Mouse (Mus musculus): ENCODE data around the gene Zbtb21. TPM values are rescaled to one million over a fixed set of nuclear protein-coding genes. Genes with fewer than 3 reads are reported as not detected.
A peak's percentile ranks its signal among the peaks of the same experiment; 100 is the strongest.

Gene Zbtb21
- polyA plus RNA-seq, 1 experiment from 2014 or later, result 14.9 TPM

GRCm38 (mm10) chr16:97935815-97936214 lies 26.6 kb downstream of the Zbtb21 start:
- 84% methylated on average over 3 of the region's 3 CpGs for WGBS
- Histone ChIP-seq H3K4me3 (no peak overlapping the region), H3K27me3 (replicated peaks) (no peaks in the 10 kb centered on the region), H3K27ac (no peak overlapping the region), H3K9ac (no peak overlapping the region), H3K4me2 (no peak overlapping the region), H3K36me3 (replicated peaks) (no peaks in the 10 kb centered on the region), H3K4me1 (no peaks in the 10 kb centered on the region), H3K9me3 (no peaks in the 10 kb centered on the region)
- no peak for ATAC-seq (replicated peaks)

DNA sequence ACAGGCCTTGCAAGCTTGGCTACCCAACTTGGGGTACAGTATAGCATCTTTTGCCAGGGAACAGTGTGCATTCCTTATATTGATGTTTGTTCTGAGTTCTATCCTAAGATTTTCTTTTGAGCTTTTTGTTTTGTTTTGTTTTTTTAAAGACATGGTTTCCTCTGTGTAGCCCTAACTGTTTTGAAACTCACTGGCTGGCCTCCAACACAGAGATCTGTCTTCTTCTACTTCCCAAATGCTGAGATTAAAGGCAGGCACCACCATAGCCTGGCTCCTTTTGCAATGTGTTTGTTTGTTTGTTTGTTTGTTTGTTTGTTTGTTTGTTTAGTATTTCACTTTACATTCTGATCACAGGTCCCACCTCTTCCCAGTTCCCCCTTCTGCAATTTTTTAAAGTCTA lies 32.2 kb downstream of the Zbtb21 start:
- Histone ChIP-seq H3K9ac (no peak overlapping the region), H3K4me2 (no peak overlapping the region), H3K4me1 (no peaks in the 10 kb centered on the region), H3K27me3 (replicated peaks) (no peaks in the 10 kb centered on the region), H3K27ac (no peak overlapping the region), H3K9me3 (no peaks in the 10 kb centered on the region), H3K4me3 (no peak overlapping the region), H3K36me3 (replicated peaks) (no peaks in the 10 kb centered on the region)
- ATAC-seq (replicated peaks), result no peak

GRCm38 (mm10) chr16:97929520-97929919 lies 32.9 kb downstream of the Zbtb21 start:
- Histone ChIP-seq H3K27me3 (replicated peaks) (no peaks in the 10 kb centered on the region), H3K4me1 (no peaks in the 10 kb centered on the region), H3K4me3 (no peak overlapping the region), H3K9me3 (no peaks in the 10 kb centered on the region), H3K4me2 (no peak overlapping the region), H3K36me3 (replicated peaks) (no peaks in the 10 kb centered on the region), H3K27ac (no peak overlapping the region), H3K9ac (no peak overlapping the region)
- WGBS, result 69% methylated on average over 1 of the region's 1 CpGs
- no peak for ATAC-seq (replicated peaks)

DNA sequence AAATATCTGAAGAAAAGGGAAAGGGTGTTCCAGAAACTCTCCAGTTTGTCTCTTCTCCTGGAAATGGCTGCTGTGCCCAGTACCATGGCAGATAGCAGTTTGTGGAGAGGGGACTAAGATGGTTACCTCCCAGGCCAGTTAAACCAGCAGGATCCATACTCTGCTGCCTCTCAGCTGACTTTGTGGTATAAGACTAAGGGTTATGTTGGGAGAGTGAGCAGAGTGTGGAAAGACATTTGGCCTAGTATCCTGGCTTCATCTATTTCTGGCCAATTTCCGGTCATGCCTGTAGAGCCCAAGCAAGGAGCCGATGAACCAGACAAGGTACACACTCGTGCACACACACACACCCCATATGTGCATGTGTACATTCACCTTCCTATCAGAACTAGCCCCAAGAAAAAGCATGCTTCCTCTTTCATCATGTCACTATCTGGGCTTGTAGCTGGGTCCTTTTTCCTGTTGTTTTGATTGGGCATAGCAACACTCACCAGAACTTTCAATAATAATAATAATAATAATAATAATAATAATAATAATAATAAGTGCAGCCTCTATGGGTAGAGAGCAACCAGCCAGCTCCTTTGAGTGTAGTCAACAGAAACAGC lies 35.0 kb downstream of the Zbtb21 start:
- H3K4me3 ChIP-seq, result no peak overlapping the region
- no peak overlapping the region for H3K4me2 ChIP-seq
- no peaks in the 10 kb centered on the region for H3K9me3 ChIP-seq
- H3K9ac ChIP-seq, result no peak overlapping the region
- no peak for ATAC-seq (replicated peaks)
- H3K36me3 ChIP-seq (replicated peaks), result no peaks in the 10 kb centered on the region
- 83% methylated on average over 3 of the region's 3 CpGs for WGBS
- H3K27ac ChIP-seq, result no peak overlapping the region
- H3K4me1 ChIP-seq, result no peaks in the 10 kb centered on the region
- H3K27me3 ChIP-seq (replicated peaks), result no peaks in the 10 kb centered on the region

DNA sequence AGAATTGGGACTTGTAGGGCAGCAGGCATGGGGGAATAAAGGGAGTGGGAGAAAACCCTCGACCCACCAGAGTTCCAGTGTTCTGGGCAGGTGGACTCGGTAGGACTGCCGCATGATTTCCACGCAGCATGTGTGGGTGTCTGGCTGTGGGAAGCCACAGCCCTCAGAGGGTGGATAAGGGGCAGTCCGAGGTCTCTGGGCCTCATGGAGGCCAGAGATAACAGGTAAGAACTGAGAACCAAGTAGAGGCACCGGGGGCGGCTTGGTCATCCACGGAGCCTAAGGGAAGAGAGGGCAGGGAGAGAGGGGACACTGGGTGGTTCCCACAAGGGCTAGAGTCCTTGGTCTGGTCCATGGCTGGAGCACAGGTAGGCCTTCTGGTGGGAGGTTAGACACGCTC lies 36.0 kb downstream of the Zbtb21 start:
- Histone ChIP-seq H3K27me3 (replicated peaks) (no peaks in the 10 kb centered on the region), H3K27ac (no peak overlapping the region), H3K4me2 (no peak overlapping the region), H3K36me3 (replicated peaks) (no peaks in the 10 kb centered on the region), H3K4me1 (peaks cover 5% of the 10 kb centered on the region), H3K9me3 (no peaks in the 10 kb centered on the region), H3K9ac (no peak overlapping the region), H3K4me3 (no peak overlapping the region)
- WGBS, result 85% methylated on average over 9 of the region's 9 CpGs
- ATAC-seq (replicated peaks), result no peak

DNA sequence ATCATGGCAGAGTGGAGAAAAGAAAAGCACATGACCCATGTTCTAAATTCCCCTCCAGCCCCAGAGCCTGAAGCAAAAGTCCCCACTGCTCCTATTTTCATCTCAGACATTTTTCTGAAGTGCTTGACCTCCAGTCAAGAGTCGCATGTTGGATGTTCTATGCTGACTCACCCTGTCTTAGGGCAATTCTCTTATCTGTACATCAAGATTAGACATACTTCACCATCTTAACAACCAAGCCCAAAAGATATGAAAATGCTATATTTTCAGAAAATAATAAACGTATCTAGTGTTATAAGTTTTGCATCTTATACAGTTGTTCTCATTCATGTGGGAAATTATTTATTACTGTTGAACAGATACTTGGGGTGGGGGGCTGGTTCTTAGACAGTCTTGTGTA lies 36.7 kb downstream of the Zbtb21 start:
- Histone ChIP-seq H3K9ac (no peak overlapping the region), H3K27me3 (replicated peaks) (no peaks in the 10 kb centered on the region), H3K4me3 (no peak overlapping the region), H3K36me3 (replicated peaks) (no peaks in the 10 kb centered on the region), H3K9me3 (no peaks in the 10 kb centered on the region), H3K4me2 (no peak overlapping the region), H3K27ac (no peak overlapping the region), H3K4me1 (peaks cover 11% of the 10 kb centered on the region)
- ATAC-seq (replicated peaks), result no peak
- WGBS, result 81% methylated on average over 2 of the region's 2 CpGs

- ATAC-seq (replicated peaks), result no peak
- no peak overlapping the region for H3K9ac ChIP-seq
- H3K4me3 ChIP-seq, result no peak overlapping the region
- no peaks in the 10 kb centered on the region for H3K36me3 ChIP-seq (replicated peaks)
- H3K4me1 ChIP-seq, result peaks cover 12% of the 10 kb centered on the region
- 80% methylated on average over 1 of the region's 1 CpGs for WGBS
- H3K27me3 ChIP-seq (replicated peaks), result no peaks in the 10 kb centered on the region
- H3K27ac ChIP-seq, result no peak overlapping the region
- H3K4me2 ChIP-seq, result no peak overlapping the region
- no peaks in the 10 kb centered on the region for H3K9me3 ChIP-seq
Measured at GRCm38 (mm10) chr16:97923700-97924099, 38.7 kb downstream of the Zbtb21 start.

GRCm38 (mm10) chr16:97922779-97923126 lies 39.7 kb downstream of the Zbtb21 start:
- no peaks in the 10 kb centered on the region for H3K27me3 ChIP-seq (replicated peaks)
- ATAC-seq (replicated peaks), result no peak; the same call in 1 of the 2 replicates
- WGBS, result 1% methylated on average over 9 of the region's 9 CpGs

GRCm38 (mm10) chr16:97921961-97922778 lies 40.3 kb downstream of the Zbtb21 start:
- H3K4me1 ChIP-seq, result peaks cover 12% of the 10 kb centered on the region
- peak overlapping the region; percentile 81 for H3K9ac ChIP-seq
- peak overlapping the region; percentile 80 for H3K4me2 ChIP-seq
- H3K27me3 ChIP-seq (replicated peaks), result no peaks in the 10 kb centered on the region
- peak overlapping the region; percentile 81 for H3K27ac ChIP-seq
- H3K36me3 ChIP-seq (replicated peaks), result no peaks in the 10 kb centered on the region
- peak overlapping the region; percentile 91 for H3K4me3 ChIP-seq
- ATAC-seq (replicated peaks), result peak; percentile 93
- no peaks in the 10 kb centered on the region for H3K9me3 ChIP-seq
- WGBS, result under 1% methylated on average over 74 of the region's 75 CpGs

More at GRCm38 (mm10) chr16:97922779-97923126, 39.7 kb downstream of the Zbtb21 start:
- peak overlapping the region; percentile 81 for H3K9ac ChIP-seq
- peak overlapping the region; percentile 80 for H3K4me2 ChIP-seq
- no peaks in the 10 kb centered on the region for H3K36me3 ChIP-seq (replicated peaks)
- H3K27ac ChIP-seq, result peak overlapping the region; percentile 81
- H3K4me1 ChIP-seq, result peaks cover 12% of the 10 kb centered on the region
- peak overlapping the region; percentile 91 for H3K4me3 ChIP-seq
- H3K9me3 ChIP-seq, result no peaks in the 10 kb centered on the region

DNA sequence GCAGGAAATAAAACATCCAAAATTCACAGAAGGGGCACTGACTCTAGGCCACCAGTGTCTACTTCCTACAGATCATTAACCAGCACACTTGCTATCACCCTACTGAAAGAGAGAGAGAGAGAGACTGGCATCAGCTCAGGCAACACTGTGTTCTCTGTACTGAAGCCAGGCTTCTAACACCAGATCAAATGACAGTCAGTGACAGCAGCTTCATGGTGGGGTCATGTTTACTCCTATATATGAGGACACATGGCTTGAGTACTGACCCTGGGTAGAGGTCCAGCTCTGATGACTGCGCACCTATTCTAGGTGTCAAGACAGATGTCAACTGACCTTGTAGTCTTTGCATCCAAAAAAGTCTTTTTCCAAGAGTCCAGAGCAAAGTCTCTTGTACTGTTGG lies 41.8 kb downstream of the Zbtb21 start:
- Histone ChIP-seq H3K9ac (no peak overlapping the region), H3K27me3 (replicated peaks) (no peaks in the 10 kb centered on the region), H3K9me3 (no peaks in the 10 kb centered on the region), H3K36me3 (replicated peaks) (no peaks in the 10 kb centered on the region), H3K4me2 (no peak overlapping the region), H3K4me1 (peaks cover 12% of the 10 kb centered on the region), H3K27ac (no peak overlapping the region), H3K4me3 (no peak overlapping the region)
- ATAC-seq (replicated peaks), result no peak
- 100% methylated on average over 1 of the region's 1 CpGs for WGBS

DNA sequence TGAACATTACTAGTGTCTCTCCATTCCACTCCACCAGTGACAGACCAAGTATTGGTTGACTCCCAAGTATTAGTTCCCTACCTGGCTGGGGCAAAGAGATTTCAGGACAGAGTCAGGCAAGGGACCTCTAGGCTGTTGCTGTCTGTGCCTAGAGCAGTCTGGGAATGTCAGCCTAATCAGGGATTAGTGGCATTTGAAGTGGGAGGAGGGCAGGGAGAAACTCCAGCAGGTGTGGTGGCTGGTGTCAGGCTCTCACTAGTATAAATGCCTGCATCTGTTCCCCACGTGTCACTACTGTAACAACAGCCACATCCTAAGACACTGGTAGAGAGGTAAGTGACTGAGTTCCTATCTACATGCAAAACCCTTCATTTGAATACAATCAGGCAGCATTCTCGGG lies 42.6 kb downstream of the Zbtb21 start:
- 19% methylated on average over 2 of the region's 2 CpGs for WGBS
- Histone ChIP-seq H3K4me1 (peaks cover 12% of the 10 kb centered on the region), H3K9ac (no peak overlapping the region), H3K36me3 (replicated peaks) (no peaks in the 10 kb centered on the region), H3K4me2 (no peak overlapping the region), H3K9me3 (no peaks in the 10 kb centered on the region), H3K27ac (no peak overlapping the region), H3K4me3 (no peak overlapping the region), H3K27me3 (replicated peaks) (no peaks in the 10 kb centered on the region)
- ATAC-seq (replicated peaks), result no peak

DNA sequence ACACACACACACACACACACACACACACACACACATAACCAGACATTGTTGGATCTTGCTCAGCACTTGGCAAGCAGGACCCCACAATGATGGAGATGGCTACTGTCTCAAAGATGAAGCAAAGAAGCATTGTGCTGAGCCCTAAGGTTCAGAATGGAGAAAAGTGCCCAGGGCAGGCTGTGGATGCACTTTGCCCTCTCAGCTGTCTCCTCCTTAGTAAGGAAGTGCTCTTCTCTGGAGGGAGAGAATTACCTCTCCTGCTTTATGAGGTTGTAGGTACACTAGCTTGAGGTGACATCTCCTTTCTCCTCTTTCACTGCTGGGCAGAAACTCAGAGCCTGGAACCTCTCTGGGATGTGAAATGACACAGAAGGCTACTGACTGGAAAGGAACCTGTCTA lies 49.5 kb downstream of the Zbtb21 start:
- H3K27ac ChIP-seq, result no peak overlapping the region
- no peaks in the 10 kb centered on the region for H3K9me3 ChIP-seq
- no peak overlapping the region for H3K9ac ChIP-seq
- no peak overlapping the region for H3K4me3 ChIP-seq
- H3K4me1 ChIP-seq, result no peaks in the 10 kb centered on the region
- no peak overlapping the region for H3K4me2 ChIP-seq
- H3K27me3 ChIP-seq (replicated peaks), result no peaks in the 10 kb centered on the region
- no peak for ATAC-seq (replicated peaks)
- no peaks in the 10 kb centered on the region for H3K36me3 ChIP-seq (replicated peaks)

GRCm38 (mm10) chr16:97909356-97909755 lies 53.1 kb downstream of the Zbtb21 start:
- WGBS, result 91% methylated on average over 1 of the region's 1 CpGs
- Histone ChIP-seq H3K36me3 (replicated peaks) (no peaks in the 10 kb centered on the region), H3K9me3 (no peaks in the 10 kb centered on the region), H3K27me3 (replicated peaks) (no peaks in the 10 kb centered on the region), H3K4me3 (no peak overlapping the region), H3K27ac (no peak overlapping the region), H3K9ac (no peak overlapping the region), H3K4me1 (no peaks in the 10 kb centered on the region), H3K4me2 (no peak overlapping the region)
- no peak for ATAC-seq (replicated peaks)
